Mouse (Mus musculus) granulocyte monocyte progenitor cell, adult 5-6 weeks (primary cell): ENCODE data around the gene Orai1. TPM values are rescaled to one million over a fixed set of nuclear protein-coding genes. Genes with fewer than 3 reads are reported as not detected.
A peak's percentile ranks its signal among the peaks of the same experiment; 100 is the strongest.

Experiments used
- ATAC-seq: replicated peaks from 2 replicates; pipeline ENCODE4 v1.8.0; 2016; ENCODE audit warnings: mild to moderate bottlenecking, moderate TSS enrichment, inconsistent platforms; ENCODE audit not compliant: poor library complexity, severe bottlenecking
- total RNA-seq, 2 experiments: library from RNA; stranded (forward) in 1 of 2; stranded (reverse) in 1 of 2; fragments of 200-712, 200-1000 nt in 1 of 2; fragments of >200 nt in 1 of 2; fragmentation: Nextera tagmentation in 1 of 2; gene quantifications; 2 replicates each; pipeline ENCODE4 v1.2.3; 2014 to 2017

Gene Orai1
- total RNA-seq, 2 experiments from 2014 or later = 22.4 to 40.9 TPM

- ATAC-seq = no peak
These were observed 11.5 kb downstream of the Orai1 start for GRCm38 (mm10) chr5:123026414-123026813.

GRCm38 (mm10) chr5:123027436-123027835 lies 12.6 kb downstream of the Orai1 start:
- ATAC-seq = peak; percentile 43

GRCm38 (mm10) chr5:123029729-123030128 lies 14.9 kb downstream of the Orai1 start:
- no peak for ATAC-seq

- no peak for ATAC-seq
These were observed 16.4 kb downstream of the Orai1 start for GRCm38 (mm10) chr5:123031312-123031711.

- no peak for ATAC-seq
These were observed 18.8 kb downstream of the Orai1 start for GRCm38 (mm10) chr5:123033646-123034160.

- ATAC-seq = no peak
These were observed 20.2 kb downstream of the Orai1 start for GRCm38 (mm10) chr5:123035089-123035488.

GRCm38 (mm10) chr5:123035564-123035963 lies 20.7 kb downstream of the Orai1 start:
- ATAC-seq = 0 out of 2 replicates have a peak, but pooled peaks have one; percentile 21

GRCm38 (mm10) chr5:123038115-123038514 lies 23.2 kb downstream of the Orai1 start:
- ATAC-seq = no peak

GRCm38 (mm10) chr5:123039120-123039752 lies 24.4 kb downstream of the Orai1 start:
- ATAC-seq = peak; percentile 96

GRCm38 (mm10) chr5:123040796-123041195 lies 25.9 kb downstream of the Orai1 start:
- no peak for ATAC-seq

GRCm38 (mm10) chr5:123043856-123044255 lies 29.0 kb downstream of the Orai1 start:
- ATAC-seq = no peak

- ATAC-seq = peak; percentile 62
These were observed 30.9 kb downstream of the Orai1 start for GRCm38 (mm10) chr5:123045561-123046295.

- no peak for ATAC-seq
These were observed 32.0 kb downstream of the Orai1 start, which contains the start of gene Morn3 for GRCm38 (mm10) chr5:123046916-123047315. Morn3 (minus strand) TSS chr5:123047016.

GRCm38 (mm10) chr5:123049271-123049670 lies 34.4 kb downstream of the Orai1 start:
- ATAC-seq = peak; percentile 80

GRCm38 (mm10) chr5:123050918-123051317 lies 36.0 kb downstream of the Orai1 start:
- ATAC-seq = no peak

GRCm38 (mm10) chr5:123051736-123052135 lies 36.9 kb downstream of the Orai1 start:
- ATAC-seq = no peak

- peak; percentile 91 for ATAC-seq
These were observed 42.7 kb downstream of the Orai1 start for GRCm38 (mm10) chr5:123057366-123058250.

GRCm38 (mm10) chr5:123058251-123059102 lies 43.6 kb downstream of the Orai1 start:
- ATAC-seq = no peak

- ATAC-seq = no peak
These were observed 45.1 kb downstream of the Orai1 start for GRCm38 (mm10) chr5:123059757-123060520.
